Mouse (Mus musculus) C2C12 (cell line): ENCODE data around the gene Cth. TPM values are rescaled to one million over a fixed set of nuclear protein-coding genes. Genes with fewer than 3 reads are reported as not detected.

Source experiments
- H3K27me3 ChIP-seq: one replicate; pipeline ENCODE4 v1.6.1; 2011; ENCODE audit not compliant: control insufficient read depth, insufficient read depth, insufficient read length
- H3K36me3 ChIP-seq: one replicate; pipeline ENCODE4 v1.6.1; 2011; ENCODE audit not compliant: control insufficient read depth, insufficient read depth
- H3K4me3 ChIP-seq: one replicate; pipeline ENCODE4 v1.5.1; 2011; ENCODE audit warnings: mild to moderate bottlenecking, control low read depth; ENCODE audit not compliant: poor library complexity, insufficient read depth, severe bottlenecking
- H3K79me2 ChIP-seq: one replicate; pipeline ENCODE4 v1.6.1; 2011; ENCODE audit not compliant: control insufficient read depth, insufficient read depth
- H3K79me3 ChIP-seq: one replicate; pipeline ENCODE4 v1.6.1; 2011; ENCODE audit warnings: low read depth, control low read depth
- H3ac ChIP-seq: one replicate; pipeline ENCODE3; 2011; ENCODE audit warnings: low read depth; ENCODE audit not compliant: control insufficient read depth, insufficient read length
- CEBPB ChIP-seq: IDR thresholded peaks from one replicate; pipeline ENCODE4 v1.6.1; 2011; ENCODE audit warnings: low read depth, mild to moderate bottlenecking, control low read depth, moderate library complexity
- CTCF ChIP-seq: IDR thresholded peaks from one replicate; pipeline ENCODE4 v1.5.1; 2011; ENCODE audit not compliant: control insufficient read depth, insufficient read depth, insufficient read length
- FOSL1 ChIP-seq: IDR thresholded peaks from one replicate; pipeline ENCODE4 v1.8.0; 2011; ENCODE audit warnings: mild to moderate bottlenecking, low read length; ENCODE audit not compliant: poor library complexity, insufficient read depth, severe bottlenecking
- MAX ChIP-seq: IDR thresholded peaks from one replicate; pipeline ENCODE4 v1.6.1; 2011; ENCODE audit warnings: mild to moderate bottlenecking, control low read depth
- MYOD1 ChIP-seq: IDR thresholded peaks from one replicate; pipeline ENCODE4 v1.6.1; 2011; ENCODE audit warnings: low read depth; ENCODE audit not compliant: control insufficient read depth, insufficient read length
- MYOG ChIP-seq: IDR thresholded peaks from one replicate; pipeline ENCODE4 v1.6.1; 2011; ENCODE audit not compliant: control insufficient read depth, insufficient read length; ENCODE audit errors: extremely low read depth
- USF1 ChIP-seq: IDR thresholded peaks from one replicate; pipeline ENCODE4 v1.6.1; 2011; ENCODE audit warnings: low read depth, mild to moderate bottlenecking, control low read depth, moderate library complexity
- polyA plus RNA-seq: library from polyadenylated mRNA; unstranded; fragments of >200 nt; fragmentation: generic; extraction: Trizol; gene quantifications from one replicate; pipeline ENCODE4 v1.2.1, GENCODE M21; 2012; ENCODE audit warnings: missing spikeins

Gene Cth
- polyA plus RNA-seq, 1 experiment: 11.5 TPM

DNA sequence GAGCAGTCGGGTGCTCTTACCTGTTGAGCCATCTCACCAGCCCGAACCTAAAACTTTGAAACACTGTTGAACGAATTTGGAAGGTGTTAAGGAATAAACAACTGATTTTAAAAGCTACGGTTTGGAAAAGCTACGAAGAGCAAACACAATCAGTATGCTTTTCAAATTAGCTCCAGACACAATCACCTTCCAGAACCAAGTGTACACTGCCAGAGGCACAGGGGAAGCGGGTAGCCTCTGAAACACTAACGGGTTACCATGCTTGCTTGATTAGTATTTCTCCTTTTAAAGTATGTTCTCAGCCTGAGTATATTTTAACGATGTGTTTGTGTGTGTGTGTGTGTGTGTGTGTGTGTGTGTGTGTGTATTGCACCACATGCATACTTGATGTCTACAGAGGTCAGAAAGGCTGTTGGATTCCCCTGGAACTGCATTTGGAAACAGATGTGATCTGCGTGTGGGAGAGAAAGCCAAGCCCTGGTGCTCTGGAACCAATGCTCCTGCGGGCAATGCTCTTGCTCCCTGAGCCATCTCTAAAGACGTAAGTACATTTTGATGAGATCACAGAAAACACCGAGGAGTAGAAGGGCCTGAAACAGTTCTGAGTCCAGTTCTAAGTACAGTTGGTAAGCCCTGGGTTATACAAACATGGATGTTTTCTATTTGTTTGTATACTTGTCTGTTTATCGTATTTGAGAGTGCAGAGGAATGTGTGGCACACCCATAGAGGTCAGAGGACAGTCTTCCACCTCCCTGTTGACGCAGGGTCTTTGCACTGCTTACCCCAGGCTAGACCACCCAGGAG, 1.0 kb upstream of the Cth start:
- TF ChIP-seq CEBPB (no peak), MAX (no peak), FOSL1 (no peak), MYOG (no peak), USF1 (no peak), CTCF (no peak), MYOD1 (no peak)
- Histone ChIP-seq H3K4me3 (no peak overlapping the region), H3K79me3 (no peaks in the 10 kb centered on the region), H3K36me3 (no peaks in the 10 kb centered on the region), H3K27me3 (no peaks in the 10 kb centered on the region), H3K79me2 (no peaks in the 10 kb centered on the region), H3ac (no peak overlapping the region)

DNA sequence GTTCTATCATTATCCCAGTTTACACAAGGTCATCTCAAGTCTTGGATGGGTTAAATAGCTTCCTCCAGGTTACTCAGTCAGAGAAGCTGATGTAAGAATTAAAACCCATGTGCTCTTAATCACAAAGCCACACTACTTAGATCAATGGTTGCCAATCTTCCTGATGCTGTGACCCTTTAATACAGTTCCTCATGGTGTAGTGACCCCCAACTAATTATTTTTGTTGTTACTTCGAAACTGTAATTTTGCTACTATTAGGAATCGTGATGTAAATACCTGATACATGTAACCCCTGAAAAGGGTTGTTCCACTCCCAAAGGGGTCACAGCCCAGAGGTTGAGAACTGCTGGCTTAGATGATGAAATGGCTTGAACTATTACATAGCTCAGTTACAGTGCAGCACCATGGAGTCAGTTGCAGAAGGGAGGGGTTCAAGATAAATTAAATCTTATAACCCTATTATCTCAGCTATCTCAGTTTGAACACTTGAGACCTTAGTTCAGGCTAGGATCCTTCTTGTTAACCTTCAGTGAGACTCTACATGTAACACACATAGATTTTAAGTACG, 1.5 kb downstream of the Cth start:
- Histone ChIP-seq H3K4me3 (no peak overlapping the region), H3K79me2 (no peaks in the 10 kb centered on the region)

DNA sequence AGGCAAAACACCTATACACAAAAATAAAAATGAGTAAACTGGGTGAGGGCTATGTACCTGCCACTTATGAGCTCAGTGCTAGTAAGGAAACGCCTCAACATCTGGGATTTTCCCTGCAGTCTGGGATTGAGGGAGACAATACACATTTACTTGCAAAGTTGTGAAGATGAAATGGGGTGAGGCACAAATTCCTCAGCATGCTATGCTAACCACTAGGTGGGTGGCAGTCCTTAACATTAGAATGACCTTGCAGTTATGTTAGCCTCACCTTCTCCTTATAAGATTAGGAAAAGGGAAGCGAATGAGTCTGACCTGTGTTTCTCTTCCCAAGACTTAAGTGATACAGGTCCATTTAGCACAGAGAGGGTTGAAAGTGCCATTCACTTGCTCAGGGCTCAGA, 3.5 kb downstream of the Cth start:
- H3K79me2 ChIP-seq: no peaks in the 10 kb centered on the region
- no peak overlapping the region for H3K4me3 ChIP-seq
- TF ChIP-seq USF1 (no peak), CEBPB (no peak), MYOG (no peak), MAX (no peak), MYOD1 (no peak), FOSL1 (no peak), CTCF (no peak)
- no peaks in the 10 kb centered on the region for H3K27me3 ChIP-seq
- H3ac ChIP-seq: no peak overlapping the region
- no peaks in the 10 kb centered on the region for H3K36me3 ChIP-seq
- no peaks in the 10 kb centered on the region for H3K79me3 ChIP-seq

More for the DNA sequence above, 1.5 kb downstream of the Cth start:
- Histone ChIP-seq H3K27me3 (no peaks in the 10 kb centered on the region), H3K36me3 (no peaks in the 10 kb centered on the region), H3K79me3 (no peaks in the 10 kb centered on the region), H3ac (no peak overlapping the region)
- TF ChIP-seq MYOD1 (no peak), FOSL1 (no peak), CEBPB (no peak)

DNA sequence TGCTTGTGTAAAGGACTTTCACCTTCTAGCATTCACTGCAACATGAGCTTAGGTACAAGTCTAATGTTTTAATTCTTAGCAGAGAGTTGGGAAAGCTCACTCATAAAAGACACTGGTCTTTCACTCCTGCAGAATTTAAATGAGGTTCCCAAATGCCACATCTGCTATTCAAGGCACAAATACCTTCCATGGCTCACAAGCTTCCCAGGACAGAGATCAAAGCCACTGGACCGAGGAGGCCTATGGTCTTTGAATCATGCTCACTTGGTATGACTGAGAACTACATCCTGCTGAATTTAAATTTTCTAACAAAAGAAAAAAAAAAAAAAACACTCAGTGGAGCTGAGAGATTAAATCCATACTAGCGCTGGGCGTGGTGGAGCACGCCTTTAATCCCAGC, 8.5 kb downstream of the Cth start:
- H3K36me3 ChIP-seq: no peaks in the 10 kb centered on the region
- TF ChIP-seq MAX (no peak), CTCF (no peak), FOSL1 (no peak), USF1 (no peak), MYOD1 (no peak), MYOG (no peak), CEBPB (no peak)
- no peaks in the 10 kb centered on the region for H3K79me2 ChIP-seq
- no peak overlapping the region for H3K4me3 ChIP-seq
- no peaks in the 10 kb centered on the region for H3K27me3 ChIP-seq
- H3K79me3 ChIP-seq: no peaks in the 10 kb centered on the region
- no peak overlapping the region for H3ac ChIP-seq

DNA sequence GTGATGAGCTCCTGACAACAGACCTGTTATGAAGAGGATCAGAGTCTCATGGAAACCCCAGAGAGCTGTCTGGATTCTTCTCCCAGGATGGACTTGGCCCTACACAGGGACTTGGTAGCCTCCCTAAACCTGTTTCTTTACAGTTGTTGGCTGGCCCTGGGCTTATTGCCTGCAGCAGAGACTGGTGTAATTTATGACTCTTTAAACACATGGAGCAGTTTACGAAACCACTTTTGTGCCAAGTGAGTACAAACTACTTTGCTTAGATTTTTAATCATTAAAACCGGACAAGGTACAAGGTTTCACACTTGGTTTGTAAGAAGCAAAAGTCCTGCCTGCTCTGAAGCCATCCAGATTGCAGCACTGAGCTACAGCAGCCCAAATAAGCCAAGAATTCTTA, 12.7 kb downstream of the Cth start:
- no peaks in the 10 kb centered on the region for H3K36me3 ChIP-seq
- TF ChIP-seq MYOD1: no peak
- TF ChIP-seq USF1: no peak
- TF ChIP-seq FOSL1: no peak
- TF ChIP-seq CTCF: no peak
- TF ChIP-seq CEBPB: no peak
- no peak for TF ChIP-seq MYOG
- no peak for TF ChIP-seq MAX
- H3K4me3 ChIP-seq: no peak overlapping the region
- H3ac ChIP-seq: no peak overlapping the region
- no peaks in the 10 kb centered on the region for H3K79me2 ChIP-seq
- no peaks in the 10 kb centered on the region for H3K79me3 ChIP-seq
- H3K27me3 ChIP-seq: no peaks in the 10 kb centered on the region

DNA sequence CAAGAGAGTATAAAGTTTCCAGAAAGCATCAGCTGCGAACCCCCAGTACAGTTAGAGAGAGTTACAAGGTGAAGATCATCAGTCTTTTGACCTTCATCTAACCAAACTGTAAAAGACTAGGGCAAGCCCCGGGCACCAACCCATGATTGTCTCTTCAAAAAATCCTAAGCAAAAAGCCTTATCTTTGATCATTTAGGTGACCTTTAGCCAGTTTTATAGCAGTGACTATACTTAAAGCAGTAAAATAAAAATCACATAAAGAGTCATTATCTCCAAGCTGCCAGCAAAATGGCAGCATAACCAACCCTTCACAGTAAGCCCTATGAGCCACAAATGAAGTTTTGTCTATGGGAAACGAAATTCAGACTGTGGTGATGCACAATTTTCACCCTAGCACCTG, 14.6 kb downstream of the Cth start:
- H3K27me3 ChIP-seq: no peaks in the 10 kb centered on the region
- no peaks in the 10 kb centered on the region for H3K79me3 ChIP-seq
- no peak overlapping the region for H3K4me3 ChIP-seq
- H3ac ChIP-seq: no peak overlapping the region
- TF ChIP-seq FOSL1 (no peak), CTCF (no peak), CEBPB (no peak), USF1 (no peak), MYOD1 (no peak), MAX (no peak), MYOG (no peak)
- H3K36me3 ChIP-seq: no peaks in the 10 kb centered on the region
- H3K79me2 ChIP-seq: no peaks in the 10 kb centered on the region
